Mouse (Mus musculus) cerebellum, adult 2 months (tissue): ENCODE results near the gene Gm10134.

Experiments
- CTCF ChIP-seq: fragments of 200-500 bp; IDR thresholded peaks from 2 replicates; pipeline ENCODE4 v1.5.1; 2011; ENCODE audit warnings: low read depth, mild to moderate bottlenecking, control low read depth, low read length, moderate library complexity, borderline replicate concordance; ENCODE audit not compliant: insufficient read depth
- POLR2A ChIP-seq: fragments of 200-500 bp; IDR thresholded peaks from 2 replicates; pipeline ENCODE4 v1.6.1; 2011; ENCODE audit warnings: low read length, control low read depth, borderline replicate concordance; ENCODE audit not compliant: insufficient read depth

- TF ChIP-seq POLR2A: no peak
- no peak for TF ChIP-seq CTCF
Observed at GRCm38 (mm10) chr2:28497561-28497960, 8.3 kb upstream of the Gm10134 start.
